Mouse (Mus musculus) WW6 (cell line): Measurements from ENCODE around the gene F5.
A peak's percentile ranks its signal among the peaks of the same experiment; 100 is the strongest.

ENCODE experiments used
- DNase-seq: peaks from one replicate; pipeline ENCODE4 v3.0.0-alpha.2; 2013; ENCODE audit warnings: low read depth, low spot score

Gene F5

DNA sequence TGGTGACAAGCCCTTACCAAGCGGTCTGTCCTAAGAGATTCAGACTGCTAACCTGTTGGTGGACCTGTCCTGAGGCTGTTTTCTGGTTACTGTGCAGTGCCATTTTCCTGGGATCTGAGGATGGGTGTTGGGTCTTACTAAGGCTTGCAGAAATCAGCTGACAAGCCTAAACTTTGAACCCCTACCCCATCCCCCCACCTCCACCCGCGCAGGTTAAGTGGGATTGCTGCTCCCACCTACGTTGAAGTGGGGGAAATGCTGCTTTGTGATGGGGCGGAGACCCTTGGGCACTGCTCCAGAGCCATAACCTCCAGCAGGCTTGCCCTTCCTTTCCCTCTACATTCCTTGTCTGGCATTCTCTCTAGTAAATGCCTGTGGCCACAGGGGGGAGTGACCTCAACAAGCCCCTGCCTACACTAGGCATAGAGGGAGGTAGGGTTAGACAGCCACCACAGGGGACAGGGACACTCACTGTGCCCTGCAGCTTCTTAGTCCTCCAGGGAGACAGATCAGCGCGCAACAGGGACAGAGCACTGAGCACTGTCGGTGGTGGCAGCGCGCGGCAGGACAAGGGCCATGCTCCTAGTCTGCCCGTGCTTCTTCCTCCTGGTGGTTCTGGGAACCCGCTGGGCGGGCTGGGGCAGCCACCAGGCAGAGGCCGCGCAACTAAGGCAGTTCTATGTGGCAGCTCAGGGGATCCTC lies at the start of gene F5:
Gene F5 (plus strand): TSS at position 452 of the 702 bp plus-strand sequence.
- DNase-seq = no peak

DNA sequence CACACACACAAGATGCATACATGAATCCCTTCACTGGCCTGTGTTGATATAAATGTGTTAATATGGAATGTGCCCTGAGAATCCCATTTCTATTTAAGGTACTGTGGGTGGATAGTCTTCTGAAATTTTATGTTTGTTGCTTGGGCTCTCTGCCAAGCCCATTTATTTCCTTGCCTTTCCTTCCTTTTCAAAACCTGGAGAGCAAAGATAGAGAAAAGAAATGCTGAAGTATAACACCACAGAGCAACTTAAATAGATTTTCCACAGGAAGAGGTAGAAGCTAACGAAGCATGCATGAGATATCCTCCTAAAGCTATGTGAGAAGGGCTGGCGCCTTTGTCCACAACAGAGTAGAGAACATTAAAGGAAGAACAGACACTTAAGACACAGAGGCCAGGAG lies 41.9 kb upstream of the F5 start:
- DNase-seq = no peak

- peak; percentile 7 for DNase-seq
Observed at GRCm38 (mm10) chr1:164110591-164111329, 40.9 kb upstream of the F5 start.

DNA sequence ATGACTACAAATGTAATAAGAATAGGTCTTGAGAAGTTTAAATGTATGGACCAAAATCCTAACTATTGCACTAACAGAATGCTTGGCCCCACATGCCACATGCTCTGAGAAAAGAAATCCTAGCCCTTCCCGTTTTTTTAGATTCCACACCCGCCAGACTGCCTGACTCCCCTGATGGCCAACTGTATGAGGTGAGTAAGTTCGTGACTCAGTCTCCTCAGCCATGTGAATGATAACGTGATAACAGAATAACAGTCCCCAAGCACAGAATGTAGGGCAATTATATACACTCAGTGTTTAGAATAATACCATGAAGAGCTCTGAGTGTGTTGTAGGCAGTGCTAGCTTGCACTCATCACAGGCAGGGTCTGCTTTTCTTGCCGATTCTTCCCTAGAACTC lies 37.4 kb upstream of the F5 start:
- DNase-seq = no peak

- DNase-seq = no peak
Observed at GRCm38 (mm10) chr1:164114947-164115493, 36.6 kb upstream of the F5 start, which contains the start of gene Selp. Gene Selp (plus strand): TSS chr1:164115264.

DNA sequence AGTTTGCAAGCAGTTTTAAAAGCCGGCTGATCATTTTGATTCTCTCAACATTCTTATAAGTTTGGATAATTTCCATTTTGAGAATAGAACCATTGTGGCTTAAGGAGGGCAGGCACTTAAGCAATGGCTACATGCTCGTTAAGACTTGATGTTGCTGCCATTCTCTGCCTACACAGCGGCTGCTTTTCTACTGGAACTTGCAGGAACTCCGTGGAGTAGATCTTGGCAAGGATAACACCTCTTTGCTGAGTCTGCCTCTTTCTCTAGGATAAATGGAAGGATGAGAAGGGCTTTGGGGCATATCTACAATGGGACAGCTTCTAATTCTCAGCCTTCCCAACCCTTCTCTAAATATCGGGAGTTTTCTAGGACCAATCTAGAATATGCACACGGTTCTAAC lies 36.0 kb upstream of the F5 start:
- DNase-seq = no peak

GRCm38 (mm10) chr1:164117869-164118268 lies 33.8 kb upstream of the F5 start:
- DNase-seq = no peak

DNA sequence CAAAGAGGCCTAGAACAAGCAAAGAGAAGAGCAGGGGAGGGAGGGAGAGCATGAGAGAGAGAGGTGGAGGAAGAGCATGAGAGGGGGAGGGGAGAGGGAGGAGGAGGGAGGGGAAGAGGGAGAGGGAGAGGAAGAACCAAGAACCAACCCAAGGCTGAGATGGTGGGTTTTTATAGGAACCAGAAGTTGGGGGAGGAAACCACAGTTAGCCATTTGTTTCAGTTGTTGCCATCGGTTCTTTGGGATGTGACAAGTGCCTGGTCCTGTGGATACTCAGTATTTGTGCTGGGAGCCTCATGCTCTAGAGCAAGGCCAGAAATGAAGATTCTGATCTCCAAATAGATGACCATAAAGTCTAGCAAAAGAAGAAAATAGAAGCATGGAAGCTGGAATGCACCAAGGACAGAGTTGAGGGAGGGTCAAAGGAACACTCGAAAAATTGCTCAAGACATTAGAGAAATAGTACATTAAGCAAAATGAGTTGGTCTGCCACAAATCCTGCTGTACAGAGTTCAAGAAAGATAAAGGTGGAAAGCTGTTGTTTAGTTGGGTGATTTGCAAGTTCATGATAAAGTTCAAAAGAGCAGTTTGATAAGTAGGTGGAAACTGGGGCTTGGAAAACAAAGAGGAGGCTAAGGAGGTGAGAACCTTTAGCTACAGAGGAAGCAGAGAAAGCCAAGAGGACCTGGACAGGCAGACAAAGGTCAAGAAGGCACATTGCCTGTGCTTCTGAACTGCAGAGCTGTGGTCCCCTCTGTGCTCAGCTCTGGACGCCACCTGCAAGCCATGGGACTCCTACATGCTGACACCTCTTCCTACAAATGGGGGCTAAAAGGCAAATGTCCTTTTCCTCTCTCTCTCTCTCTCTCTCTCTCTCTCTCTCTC lies 31.5 kb upstream of the F5 start:
- DNase-seq = no peak

GRCm38 (mm10) chr1:164120777-164121158 lies 30.9 kb upstream of the F5 start:
- DNase-seq = no peak

DNA sequence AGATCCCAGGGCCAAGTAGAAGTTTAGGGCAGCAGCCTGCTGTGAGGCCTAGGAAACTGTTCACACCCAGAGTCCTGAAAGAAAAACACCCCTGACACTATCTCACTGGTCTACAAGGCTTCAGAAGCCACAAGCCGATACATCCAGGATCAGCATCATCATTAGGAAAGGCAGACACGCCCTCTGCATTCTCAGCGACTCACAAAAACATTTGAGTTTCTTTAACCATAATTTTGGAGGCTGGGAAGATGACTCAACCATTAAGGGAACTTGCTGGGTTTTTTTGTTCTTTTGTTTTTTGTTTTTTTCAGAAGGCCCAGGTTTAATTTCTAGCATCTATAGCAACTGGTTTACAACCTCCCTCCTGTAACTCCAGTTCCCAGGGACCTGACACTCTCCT lies 27.8 kb upstream of the F5 start:
- DNase-seq = no peak

DNA sequence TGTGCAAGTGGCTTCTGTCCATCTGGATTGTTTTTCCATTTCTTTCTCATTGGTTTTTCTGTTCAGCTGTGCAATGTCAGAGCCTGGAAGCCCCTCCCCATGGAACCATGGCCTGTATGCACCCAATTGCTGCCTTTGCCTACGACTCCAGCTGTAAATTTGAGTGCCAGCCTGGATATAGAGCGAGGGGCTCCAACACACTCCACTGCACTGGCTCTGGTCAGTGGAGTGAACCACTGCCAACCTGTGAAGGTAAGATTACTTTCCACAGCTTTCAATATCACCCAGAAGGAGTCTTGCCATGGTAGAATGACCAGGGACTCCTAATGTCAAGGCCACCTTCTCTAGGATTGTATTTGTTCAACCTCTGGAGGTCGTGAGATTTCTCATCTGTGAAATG lies 21.6 kb upstream of the F5 start:
- DNase-seq = no peak

DNA sequence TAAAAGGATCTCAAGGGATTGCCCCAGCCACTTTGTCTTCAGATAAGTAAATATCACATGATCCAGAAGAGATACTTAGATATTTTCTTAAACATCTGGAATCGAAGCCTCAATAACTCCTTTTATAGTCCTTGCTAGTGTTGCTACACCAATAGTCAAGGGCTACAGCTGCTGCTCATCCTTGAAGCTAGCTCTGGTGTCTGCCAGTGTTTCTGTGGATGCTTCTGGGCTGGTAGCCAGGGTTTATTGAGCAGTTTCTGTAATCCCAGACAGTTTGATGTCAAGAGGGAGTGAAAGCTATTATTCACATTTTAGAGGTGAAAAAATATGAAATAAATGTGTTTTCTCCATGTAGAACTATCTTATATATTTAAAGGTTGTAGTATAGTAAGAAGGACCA lies 19.0 kb upstream of the F5 start:
- DNase-seq = no peak

GRCm38 (mm10) chr1:164134101-164134500 lies 17.5 kb upstream of the F5 start:
- DNase-seq = no peak

GRCm38 (mm10) chr1:164135360-164135759 lies 16.3 kb upstream of the F5 start:
- no peak for DNase-seq

- no peak for DNase-seq
Observed at GRCm38 (mm10) chr1:164135960-164136359, 15.7 kb upstream of the F5 start.

DNA sequence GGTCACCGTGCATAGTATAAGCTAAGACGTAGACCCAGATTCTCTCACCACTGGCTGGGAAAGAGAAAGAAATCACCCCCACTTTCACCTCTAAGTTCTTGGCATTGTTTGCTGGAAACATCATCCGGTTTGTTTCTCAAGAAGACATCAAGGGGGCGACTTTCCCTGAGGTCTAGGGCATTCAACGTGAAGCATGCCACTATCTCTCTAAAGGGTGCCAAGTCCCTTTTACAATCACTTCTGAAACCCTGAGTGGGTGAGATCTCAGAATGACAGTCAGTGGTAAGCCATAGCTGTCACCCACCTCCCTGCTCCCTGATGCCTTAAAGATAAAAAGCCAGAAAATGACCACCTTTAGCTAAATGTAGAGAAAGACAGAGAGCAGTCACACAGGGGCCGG lies 15.0 kb upstream of the F5 start:
- DNase-seq = no peak

GRCm38 (mm10) chr1:164138365-164139130 lies 13.1 kb upstream of the F5 start:
- peak; percentile 31 for DNase-seq

GRCm38 (mm10) chr1:164139464-164139863 lies 12.2 kb upstream of the F5 start:
- DNase-seq = no peak

DNA sequence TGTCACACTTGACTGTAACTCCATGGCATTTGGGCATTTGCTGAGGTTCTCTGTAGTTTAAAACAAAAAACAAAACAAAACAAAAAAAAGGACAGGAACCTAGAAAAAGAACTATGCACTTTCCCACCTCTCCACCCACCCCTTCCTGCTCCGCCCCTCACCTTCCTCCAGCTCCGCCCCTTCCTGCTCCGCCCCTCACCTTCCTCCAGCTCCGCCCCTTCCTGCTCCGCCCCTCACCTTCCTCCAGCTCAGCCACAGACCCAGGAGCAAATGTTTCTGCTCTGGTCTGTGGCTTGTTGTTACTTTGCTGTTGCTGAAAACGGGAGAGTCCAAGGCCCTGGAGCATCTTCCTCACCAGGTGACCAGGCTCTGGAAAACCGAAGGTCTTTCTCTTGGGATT lies 2.6 kb upstream of the F5 start:
- no peak for DNase-seq

GRCm38 (mm10) chr1:164152836-164153235 lies 1.2 kb downstream of the F5 start:
- no peak for DNase-seq

DNA sequence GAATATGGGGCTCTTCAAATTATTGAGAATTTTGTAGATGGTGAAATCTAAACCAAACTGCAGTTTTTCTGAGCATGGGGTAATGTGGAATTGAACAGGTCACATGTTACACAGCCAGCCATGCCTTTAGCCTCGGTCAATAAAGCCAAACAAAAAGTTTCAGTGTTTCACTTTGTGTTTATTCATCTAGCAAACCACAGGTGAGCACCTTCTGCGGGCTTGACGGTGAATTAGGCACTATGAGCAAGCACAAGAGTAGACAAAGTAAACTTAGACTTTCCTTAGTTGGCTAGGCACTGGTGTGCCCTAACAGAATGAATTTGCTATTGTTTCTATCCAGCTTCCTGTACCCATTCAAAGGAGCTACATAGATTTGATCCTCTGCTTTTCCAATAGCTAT lies 3.3 kb downstream of the F5 start:
- no peak for DNase-seq
